Mouse (Mus musculus) C2C12 (cell line): Measurements from ENCODE around the gene Aatf.

Experiments used
- CTCF ChIP-seq: IDR thresholded peaks from one replicate; pipeline ENCODE4 v1.5.1; 2011; ENCODE audit not compliant: control insufficient read depth, insufficient read depth, insufficient read length
- MAX ChIP-seq: IDR thresholded peaks from one replicate; pipeline ENCODE4 v1.6.1; 2011; ENCODE audit warnings: mild to moderate bottlenecking, control low read depth
- MYOD1 ChIP-seq: IDR thresholded peaks from one replicate; pipeline ENCODE4 v1.6.1; 2011; ENCODE audit warnings: low read depth; ENCODE audit not compliant: control insufficient read depth, insufficient read length
- USF1 ChIP-seq: IDR thresholded peaks from one replicate; pipeline ENCODE4 v1.6.1; 2011; ENCODE audit warnings: low read depth, mild to moderate bottlenecking, control low read depth, moderate library complexity

DNA sequence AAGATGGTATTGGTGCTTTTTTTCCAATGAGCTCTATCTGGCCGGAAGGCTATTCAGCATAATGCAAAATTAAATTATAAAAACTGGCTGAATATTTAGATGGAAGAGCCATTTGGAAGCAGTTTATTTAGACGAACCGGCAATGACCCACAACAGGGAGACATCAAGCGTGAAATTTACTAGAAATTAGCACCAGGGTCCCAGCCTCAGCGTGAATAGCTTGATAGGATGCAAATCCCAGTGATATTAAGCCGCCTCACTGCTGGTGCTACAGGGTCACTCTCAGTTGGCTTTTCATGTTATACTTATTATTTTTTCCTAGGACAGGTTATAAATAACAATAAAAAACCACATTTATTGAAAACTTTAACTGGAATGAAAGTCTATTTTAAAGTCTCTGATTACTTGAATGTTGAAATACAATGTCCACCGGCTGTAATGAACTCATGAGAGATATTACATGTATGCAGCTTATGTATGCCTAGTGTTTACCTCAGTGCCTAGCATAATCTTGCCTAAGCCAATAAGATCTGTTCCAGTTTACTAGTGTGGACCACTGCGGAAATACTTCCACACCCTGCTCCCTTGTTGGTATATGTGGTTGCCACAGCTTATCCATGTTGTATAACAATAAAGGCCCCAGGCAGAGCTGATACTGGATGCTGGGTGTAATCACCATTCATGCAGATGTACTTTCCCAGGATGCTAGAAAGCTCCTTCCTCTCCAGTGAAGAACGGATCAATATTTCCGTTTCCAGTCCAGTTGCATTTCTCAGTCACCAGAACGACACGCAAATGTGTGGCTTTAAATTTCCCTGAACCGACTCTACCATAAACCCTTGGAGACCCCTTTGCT lies 136.6 kb downstream of the Aatf start:
- TF ChIP-seq MYOD1 (no peak), USF1 (no peak), CTCF (no peak), MAX (no peak)
